Mouse (Mus musculus) NIH3T3 (cell line): ENCODE results near the gene Methig1.

Experiments used
- DNase-seq: peaks from one replicate; pipeline ENCODE4 v3.0.0-alpha.2; 2012; ENCODE audit warnings: low read depth

Gene Methig1

DNA sequence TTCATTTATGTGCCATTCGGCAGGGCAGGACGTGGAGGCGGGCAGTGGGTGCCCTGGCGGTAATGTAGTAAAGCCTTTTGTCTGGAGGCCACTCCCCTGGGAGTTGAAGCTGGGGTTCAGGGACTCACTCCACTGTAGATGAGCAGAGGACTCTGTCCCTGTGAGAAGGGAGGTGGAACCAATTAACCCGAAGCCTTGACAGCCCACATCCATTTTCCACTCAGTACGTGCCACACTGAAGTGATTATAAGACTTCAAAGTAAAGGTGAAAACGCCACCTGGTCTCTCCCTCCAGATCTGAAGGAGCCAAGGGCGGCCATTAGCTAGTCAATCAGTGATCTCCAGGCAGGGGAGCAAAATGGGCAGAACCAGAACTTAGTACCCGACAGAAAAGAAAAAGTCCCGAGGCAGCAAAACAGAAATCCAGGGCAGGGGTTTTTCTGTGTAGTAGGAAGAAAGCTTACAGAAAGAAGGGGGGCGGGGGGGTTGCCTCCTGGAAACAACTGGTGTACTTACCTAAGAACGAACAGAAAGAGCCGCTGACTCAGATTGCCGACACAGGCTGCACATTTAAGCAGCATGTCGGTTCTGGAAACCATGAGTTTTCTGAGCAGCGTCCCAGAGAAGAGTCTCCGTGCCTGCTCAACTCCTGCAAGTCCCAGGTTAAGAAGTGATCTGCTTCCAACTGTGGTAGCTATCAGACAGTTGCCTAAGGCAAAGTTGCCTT lies 71.6 kb downstream of the Methig1 start, which contains the start of gene Slc11a2:
Gene Slc11a2, minus strand, starts transcription at position 677 of the 727 bp plus-strand sequence.
- DNase-seq, result no peak

- DNase-seq, result peak; percentile 52
These were observed 75.5 kb downstream of the Methig1 start for GRCm38 (mm10) chr15:100428296-100428905.

DNA sequence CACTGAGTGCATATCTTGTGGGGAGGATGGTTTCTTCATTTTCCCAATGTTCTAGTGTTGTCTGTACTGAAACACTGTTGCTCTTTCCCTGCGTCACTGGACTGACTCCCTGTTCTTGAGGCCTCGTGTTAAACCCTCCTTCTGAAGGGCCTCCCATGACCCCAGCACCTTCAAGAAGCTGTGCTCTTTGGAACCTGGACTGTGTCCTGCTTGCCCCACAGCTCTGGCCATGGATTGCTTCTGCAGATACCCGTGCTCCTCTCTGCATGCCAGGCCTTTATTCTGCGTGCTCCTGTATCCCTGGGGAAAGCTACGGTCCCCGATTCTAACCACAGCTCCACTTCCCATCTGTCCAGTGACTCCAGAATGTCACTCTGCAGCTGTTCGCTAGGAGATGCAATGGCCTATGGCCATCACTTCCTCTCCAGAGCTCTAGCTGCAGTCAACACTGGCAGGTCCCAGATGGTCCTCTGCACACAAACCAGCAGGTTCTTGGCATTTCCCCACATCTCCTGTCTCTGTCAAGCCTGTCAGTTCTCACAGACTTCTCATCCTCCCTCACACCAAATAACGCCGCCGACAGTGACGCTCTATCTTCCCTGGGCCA lies 77.1 kb downstream of the Methig1 start:
- DNase-seq, result no peak

DNA sequence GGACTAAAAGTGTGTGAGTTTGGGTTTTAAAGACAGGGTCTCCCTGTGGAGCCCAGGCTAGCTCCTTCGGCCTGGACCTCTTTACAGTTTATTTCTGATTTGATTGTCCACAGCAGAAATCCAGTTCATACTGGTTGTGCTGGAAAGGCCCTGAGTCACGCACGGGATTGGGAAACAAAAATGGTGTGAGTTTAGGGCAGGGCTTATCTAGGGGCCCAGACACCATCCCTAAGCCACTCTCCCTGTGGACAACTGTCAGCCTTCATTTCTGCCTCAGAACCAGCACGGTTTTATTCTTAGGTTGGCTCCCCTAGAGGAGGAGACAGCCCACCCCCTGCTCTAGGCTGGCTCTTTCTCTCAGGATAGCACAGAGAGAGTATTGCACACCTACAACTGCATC lies 80.3 kb downstream of the Methig1 start:
- peak; percentile 68 for DNase-seq
